Mouse (Mus musculus) natural killer cell, adult 2 months (primary cell): ENCODE data around the gene Slc48a1.

Experiments used
- DNase-seq, 2 experiments: peaks; one replicate each; pipeline ENCODE4 v3.0.0; 2022; ENCODE audit warnings: low spot score in 2 of 2

The Slc48a1 gene

DNA sequence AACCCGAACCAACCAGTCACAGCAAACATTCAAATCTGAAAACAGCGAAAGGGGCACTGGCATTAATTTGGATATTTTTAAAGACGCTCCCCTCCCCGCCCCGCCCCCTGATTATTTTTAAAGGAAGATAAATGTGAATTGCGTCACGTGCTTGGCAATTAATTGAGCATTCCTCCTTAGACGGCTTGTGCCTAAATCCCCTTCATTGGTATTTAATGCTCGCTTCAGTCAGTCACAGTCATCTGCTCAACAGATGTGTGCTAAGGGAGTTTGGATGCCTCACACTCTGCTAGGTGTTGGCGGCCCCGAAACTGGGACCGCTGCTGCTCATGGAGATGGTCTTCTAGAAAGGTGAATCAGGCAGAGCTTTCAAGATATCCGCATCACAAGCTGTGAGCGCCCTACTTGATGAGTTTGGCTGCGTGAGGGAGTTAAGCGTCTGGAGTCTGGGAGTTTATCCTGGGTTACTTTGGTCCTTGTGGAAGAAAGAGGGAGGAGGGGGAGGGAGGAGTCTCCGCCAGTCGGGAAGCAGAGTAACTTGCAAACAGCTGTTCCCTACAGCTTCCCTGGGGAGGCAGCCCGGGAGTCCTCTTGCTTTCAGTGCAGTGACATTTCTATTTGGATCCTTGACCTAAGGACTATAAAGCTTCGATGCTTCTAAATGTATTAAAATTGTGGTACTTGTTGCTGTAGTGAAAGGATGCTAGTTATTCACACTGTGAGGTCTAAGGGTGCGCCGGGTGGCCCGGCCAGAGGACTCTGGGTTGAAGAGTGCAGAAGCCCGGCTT lies 3.8 kb downstream of the Slc48a1 start:
- DNase-seq = no peak

- peak; percentile 50 to 80 for DNase-seq
These were observed 4.4 kb downstream of the Slc48a1 start for GRCm38 (mm10) chr15:97782749-97783105.

- DNase-seq = peak; percentile 81 to 90
These were observed 5.8 kb downstream of the Slc48a1 start for GRCm38 (mm10) chr15:97784092-97784559.

- DNase-seq = no peak
These were observed 6.3 kb downstream of the Slc48a1 start for GRCm38 (mm10) chr15:97784561-97785161.

- DNase-seq = no peak
These were observed 7.6 kb downstream of the Slc48a1 start for GRCm38 (mm10) chr15:97785731-97786411.

DNA sequence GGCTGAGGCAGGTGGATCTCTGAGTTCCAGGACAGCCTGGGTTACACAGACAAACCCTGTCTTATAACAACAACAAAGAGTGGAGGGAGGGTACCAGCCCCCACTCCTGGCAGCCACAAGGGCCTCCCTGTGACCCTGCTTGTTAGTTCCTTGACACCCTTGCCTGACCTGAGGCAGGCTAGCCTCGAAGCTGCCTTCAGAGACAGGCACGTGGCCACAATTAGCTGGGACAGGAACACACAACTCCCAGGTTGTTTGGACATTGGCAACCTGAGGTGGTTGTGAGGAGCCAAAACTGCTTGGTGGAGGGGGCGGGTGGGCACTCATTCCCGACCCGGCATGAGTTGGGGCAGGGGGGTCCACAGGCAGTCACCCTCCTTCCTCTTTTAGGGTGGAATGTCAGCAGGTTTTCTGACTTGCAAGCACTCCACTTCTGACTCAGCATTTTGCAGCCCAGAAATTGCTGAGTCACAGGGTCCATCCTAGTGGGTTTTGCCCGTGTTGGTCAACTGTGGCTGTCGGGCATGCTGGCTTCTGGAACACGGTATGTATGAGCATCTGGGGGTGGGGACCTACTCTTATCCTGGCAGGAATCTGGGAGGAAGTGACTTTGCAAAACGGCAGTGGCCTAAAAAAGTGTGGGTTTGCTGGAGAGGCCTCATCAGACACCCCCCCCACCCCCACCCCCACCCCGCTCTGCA lies 8.2 kb downstream of the Slc48a1 start:
- no peak for DNase-seq

DNA sequence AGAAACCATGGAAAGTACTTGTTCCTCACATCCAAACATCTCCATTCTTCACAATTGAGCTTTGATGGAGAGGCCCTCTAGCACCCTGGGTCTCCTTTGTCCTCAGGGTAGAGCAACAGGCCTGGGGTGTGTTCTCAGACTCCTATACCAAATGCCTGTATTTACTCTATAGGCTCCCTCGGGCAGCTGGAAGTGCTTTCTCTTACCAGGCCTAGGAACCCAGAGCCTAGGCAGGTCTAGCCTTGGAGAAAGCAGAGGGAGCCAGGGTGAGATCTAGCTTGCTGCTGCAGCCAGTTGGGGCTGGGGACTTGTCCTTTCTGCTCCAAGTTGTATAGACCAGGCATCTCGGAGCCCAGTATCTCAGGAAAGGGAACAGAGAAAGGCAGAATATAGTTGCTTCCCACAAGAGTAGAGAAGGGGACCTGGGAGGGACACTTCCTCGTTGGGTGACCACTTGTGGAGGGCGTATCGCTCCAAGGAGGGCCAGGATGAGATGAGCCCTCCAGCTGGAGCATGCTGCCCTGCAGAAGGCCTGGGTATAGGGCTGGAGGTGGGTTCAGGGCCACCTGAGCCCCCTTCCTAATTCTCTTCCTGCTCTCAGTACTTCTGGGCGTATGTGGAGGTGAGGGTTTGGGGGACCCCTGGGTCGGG lies 9.0 kb downstream of the Slc48a1 start:
- DNase-seq = no peak

DNA sequence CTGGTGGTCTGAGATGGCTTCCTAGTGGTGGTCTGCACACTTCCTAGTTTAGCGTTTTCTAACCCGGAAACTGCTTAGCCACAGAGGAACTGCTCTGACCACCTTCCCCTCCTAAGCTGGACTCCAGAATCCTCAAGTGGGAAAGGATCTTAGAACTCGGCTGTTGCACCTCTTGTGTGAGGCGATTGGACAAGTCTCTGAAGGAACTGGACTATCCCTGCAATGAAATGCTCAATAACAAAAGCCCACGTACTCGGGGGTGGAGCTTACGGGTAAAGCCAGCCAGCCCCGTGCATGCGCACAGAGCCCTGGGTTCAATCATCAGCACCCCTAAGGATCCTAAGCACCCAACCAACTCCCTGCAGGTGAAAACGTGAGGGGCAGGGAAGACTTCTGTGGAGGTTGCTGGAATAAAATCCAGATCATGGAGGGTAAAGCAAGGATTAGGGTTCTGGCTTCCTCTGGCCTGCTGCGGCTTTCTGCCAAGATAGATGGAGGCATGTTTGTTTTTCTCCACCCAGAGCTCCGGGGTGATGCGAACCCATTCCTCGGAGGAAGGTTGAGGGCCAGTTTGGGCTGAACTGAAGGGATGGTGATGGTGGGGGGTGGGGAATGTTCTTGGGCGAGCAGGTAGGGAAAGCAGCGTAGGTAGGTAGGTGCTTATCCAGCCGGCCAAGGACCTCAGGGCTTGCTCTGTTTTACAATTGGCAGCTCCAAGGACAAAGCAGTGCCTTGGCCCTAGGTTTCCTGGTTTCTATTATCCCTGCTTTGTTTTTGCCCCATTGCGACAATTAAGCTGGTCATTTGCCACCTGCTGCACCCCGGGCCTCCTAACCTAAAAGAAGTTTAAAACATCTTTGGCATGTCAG lies 9.7 kb downstream of the Slc48a1 start:
- DNase-seq = no peak

DNA sequence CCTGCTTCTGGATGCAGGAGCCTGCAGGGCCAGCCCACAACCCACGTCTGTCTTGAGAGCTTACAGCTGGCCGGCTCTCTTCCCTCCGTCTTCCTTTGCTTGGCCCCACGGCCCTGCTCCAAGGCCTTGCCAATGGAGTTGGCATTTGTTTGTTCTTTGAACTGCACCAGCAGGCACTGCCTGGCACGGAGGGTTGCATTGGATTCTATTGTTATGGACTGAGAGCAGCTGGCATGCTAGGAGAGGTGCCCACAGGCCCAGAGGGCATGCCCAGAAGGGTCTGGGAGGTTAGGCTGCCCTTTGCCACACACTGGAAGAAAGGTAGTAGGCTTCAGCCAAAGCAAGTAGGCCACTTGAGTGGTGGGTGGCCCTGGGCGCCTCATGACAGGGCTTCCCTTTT lies 10.5 kb downstream of the Slc48a1 start:
- no peak for DNase-seq

DNA sequence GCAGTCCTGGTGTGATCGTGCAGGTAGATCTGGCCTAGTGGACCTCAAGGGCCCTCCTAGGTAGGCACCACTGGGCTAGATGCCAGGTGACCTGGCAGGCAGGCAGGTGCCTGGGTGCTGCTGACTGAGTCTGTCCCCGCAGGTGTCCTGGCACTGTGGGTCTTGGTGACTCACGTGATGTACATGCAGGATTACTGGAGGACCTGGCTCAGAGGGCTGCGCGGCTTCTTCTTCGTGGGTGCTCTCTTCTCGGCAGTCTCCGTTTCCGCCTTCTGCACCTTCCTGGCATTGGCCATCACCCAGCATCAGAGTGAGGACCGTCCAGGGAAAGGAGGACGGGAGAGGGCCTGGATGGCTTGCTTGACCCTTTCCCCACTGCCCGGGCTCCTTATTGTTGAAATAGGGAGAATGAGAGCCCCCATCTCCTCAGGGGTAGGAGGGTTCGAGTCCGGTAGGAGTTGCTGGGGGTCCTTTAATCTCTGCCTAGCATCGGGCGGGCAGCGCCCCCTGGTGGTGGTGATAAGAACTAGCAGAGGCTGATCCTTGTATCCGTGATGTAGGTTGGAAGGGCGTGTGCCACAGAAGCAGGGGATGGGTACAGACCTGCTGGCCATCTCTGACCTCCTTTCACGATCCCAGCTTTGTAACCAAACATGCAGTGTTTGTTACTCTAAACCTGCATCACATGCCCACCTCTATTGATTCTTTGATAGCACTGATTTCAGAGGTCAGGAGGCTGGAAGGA lies 11.6 kb downstream of the Slc48a1 start:
- peak in 1 of 2 experiments; percentile 41 for DNase-seq

- DNase-seq = no peak
These were observed 12.9 kb downstream of the Slc48a1 start for GRCm38 (mm10) chr15:97791126-97791700.

GRCm38 (mm10) chr15:97793386-97794153 lies 15.2 kb downstream of the Slc48a1 start:
- DNase-seq = no peak

DNA sequence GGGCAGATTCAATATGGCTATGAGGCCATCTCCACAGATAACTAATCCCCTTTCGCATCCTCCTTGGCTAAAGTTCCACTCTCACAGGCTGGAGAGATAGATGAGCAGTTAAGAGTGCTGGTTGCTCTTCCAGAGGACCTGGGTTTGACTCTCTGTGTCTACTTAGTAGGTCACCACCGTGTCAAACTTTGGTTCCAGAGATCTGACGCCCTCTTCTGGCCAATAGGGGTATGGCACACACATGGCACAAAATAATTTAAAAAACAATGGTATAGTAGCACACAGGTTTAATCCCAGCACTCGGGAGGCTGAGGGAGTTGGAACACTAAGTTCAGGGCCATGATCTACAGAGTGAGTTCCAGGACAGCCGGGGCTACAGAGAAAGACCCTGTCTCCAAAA lies 15.9 kb downstream of the Slc48a1 start:
- peak in 1 of 2 experiments; percentile 23 for DNase-seq

- DNase-seq = no peak
These were observed 17.4 kb downstream of the Slc48a1 start for GRCm38 (mm10) chr15:97795559-97796235.

DNA sequence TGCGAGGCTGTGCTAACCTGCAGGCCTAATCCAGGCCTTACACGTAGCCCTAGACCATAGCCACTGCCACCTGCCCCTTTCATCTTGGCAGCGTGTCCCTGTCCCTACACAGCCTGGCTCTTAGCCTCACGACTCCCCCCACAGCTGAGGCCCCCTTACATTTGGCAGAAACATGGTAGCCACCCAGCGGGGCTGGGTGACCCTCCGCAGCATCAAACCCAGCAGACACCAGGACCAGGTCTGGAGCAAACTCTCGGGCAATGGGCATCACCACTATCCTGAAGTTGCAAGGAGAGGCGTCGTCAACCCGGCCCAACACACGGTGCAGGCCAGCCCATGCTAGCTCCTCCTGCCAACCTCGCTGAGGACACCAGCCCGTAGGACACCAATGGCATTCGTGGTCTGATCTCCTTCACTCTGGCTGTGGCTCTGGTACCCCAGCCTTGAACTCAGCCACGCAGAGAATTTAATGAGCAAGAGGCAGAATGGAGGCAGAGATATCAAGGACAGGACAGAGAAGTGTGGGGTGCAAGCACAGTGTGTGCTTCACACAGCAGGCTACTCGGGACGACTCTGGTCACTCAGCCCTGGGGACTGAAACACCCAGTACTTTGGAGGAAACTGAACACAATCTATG lies 18.5 kb downstream of the Slc48a1 start:
- no peak for DNase-seq

- DNase-seq = no peak
These were observed 19.8 kb downstream of the Slc48a1 start for GRCm38 (mm10) chr15:97798134-97798533.

- no peak for DNase-seq
These were observed 21.1 kb downstream of the Slc48a1 start for GRCm38 (mm10) chr15:97799446-97799845.

DNA sequence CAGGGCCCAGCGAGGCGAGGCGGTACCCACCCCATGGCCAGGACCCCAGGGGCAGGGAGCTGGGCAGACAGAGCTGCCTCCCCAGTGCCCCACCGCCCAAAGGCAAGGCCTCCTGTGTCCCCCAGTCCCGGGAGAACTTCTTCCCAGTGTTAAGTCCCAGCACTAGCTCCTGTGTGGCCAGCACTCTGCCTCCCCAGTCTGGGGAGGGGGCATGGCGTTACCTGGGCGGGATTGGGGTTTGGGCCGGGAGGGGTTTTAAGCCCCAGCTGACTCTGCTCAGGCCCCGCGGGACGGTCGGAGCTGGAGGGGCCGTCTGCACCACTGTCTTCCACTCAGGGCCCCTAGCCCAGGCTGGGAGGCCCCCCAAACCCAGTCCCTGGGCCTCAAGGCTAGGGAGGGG lies 22.5 kb downstream of the Slc48a1 start:
- DNase-seq = no peak
